8 mouse cellular contexts compared by ENCODE assay signal in genomic region chr13:48658588-48659253, GRCm38 (mm10). TPM values are rescaled to one million over a fixed set of nuclear protein-coding genes. Genes with fewer than 3 reads are reported as not detected.
DNase-seq lines count a peak whose midpoint lies in the region; ATAC-seq and TF ChIP-seq lines count a peak whose summit lies in the region.
"Had no signal": no experiment of that assay in that cellular context is flagged by ENCODE, and none has a peak within 500 bp of the region (broad histone marks: within the 10 kb centered on the region; RNA-seq: fewer than 3 reads in every experiment).

No protein-coding gene starts in this region.

- H3K4me3 ChIP-seq in lung, embryonic 14.5 days (ENCODE audit: low read depth, low read length) = peak overlapping the region; percentile 20; the same call in 1 of the 2 replicates
- H3K4me3 ChIP-seq in embryonic facial prominence, embryonic 13.5 days = peak overlapping the region; percentile 23; the same call in 1 of the 2 replicates
- H3K4me3 ChIP-seq in intestine, embryonic 15.5 days (replicated peaks) = no peak overlapping the region
- H3K4me3 ChIP-seq: myocyte had no signal

- H3K36me3 ChIP-seq in lung, embryonic 14.5 days (ENCODE audit: insufficient read depth) = no peaks in the 10 kb centered on the region
- H3K36me3 ChIP-seq in embryonic facial prominence, embryonic 13.5 days = no peaks in the 10 kb centered on the region
- H3K36me3 ChIP-seq in intestine, embryonic 15.5 days = no peaks in the 10 kb centered on the region

- no peak for ATAC-seq in lung, embryonic 14.5 days (ENCODE audit: insufficient read depth)
- ATAC-seq in embryonic facial prominence, embryonic 13.5 days (ENCODE audit: insufficient number of reproducible peaks, insufficient read depth, low FRiP score, low TSS enrichment, low read depth) = no peak
- no peak for ATAC-seq in intestine, embryonic 15.5 days

- peak; percentile 42 for DNase-seq in lung, embryonic 14.5 days
- no peak for DNase-seq in lung, postnatal 14 days
- DNase-seq in retina, embryonic 14.5 days (ENCODE audit: low spot score) = peak; percentile 41
- DNase-seq in layer of hippocampus, postnatal 25 days (ENCODE audit: extremely low spot score in 1 of 2, low spot score in 1 of 2) = no peak
- DNase-seq in gastrocnemius, adult 18-20 months (ENCODE audit: low spot score) = no peak

- under 1% methylated on average over 33 of the region's 33 CpGs for WGBS in lung, embryonic 14.5 days
- 2% methylated on average over 33 of the region's 33 CpGs for WGBS in embryonic facial prominence, embryonic 13.5 days
- 1% methylated on average over 33 of the region's 33 CpGs for WGBS in intestine, embryonic 15.5 days

- no peaks in the 10 kb centered on the region for H3K9me3 ChIP-seq in lung, embryonic 14.5 days (ENCODE audit: low read depth, low read length)
- no peaks in the 10 kb centered on the region for H3K9me3 ChIP-seq in embryonic facial prominence, embryonic 13.5 days
- no peaks in the 10 kb centered on the region for H3K9me3 ChIP-seq in intestine, embryonic 15.5 days

- no peak overlapping the region for H3K9ac ChIP-seq in lung, embryonic 14.5 days
- H3K9ac ChIP-seq in embryonic facial prominence, embryonic 13.5 days = peak overlapping the region; percentile 36; the same call in 1 of the 2 replicates
- H3K9ac ChIP-seq in intestine, embryonic 15.5 days = no peak overlapping the region

- peaks cover 77% of the 10 kb centered on the region for H3K27me3 ChIP-seq in lung, embryonic 14.5 days (ENCODE audit: insufficient read depth, low read length)
- H3K27me3 ChIP-seq in embryonic facial prominence, embryonic 13.5 days = peaks cover 96% of the 10 kb centered on the region
- H3K27me3 ChIP-seq in intestine, embryonic 15.5 days (replicated peaks) = peaks cover 92% of the 10 kb centered on the region

- no peak for TF ChIP-seq CTCF in lung, embryonic 14.5 days (IDR thresholded peaks at IDR 0.05; ENCODE audit: low read depth)

- H3K4me1 ChIP-seq in lung, embryonic 14.5 days (ENCODE audit: insufficient read depth) = no peaks in the 10 kb centered on the region
- H3K4me1 ChIP-seq in embryonic facial prominence, embryonic 13.5 days = peaks cover 36% of the 10 kb centered on the region
- peaks cover 30% of the 10 kb centered on the region for H3K4me1 ChIP-seq in intestine, embryonic 15.5 days (replicated peaks)

- peak overlapping the region; percentile 40; the same call in 1 of the 2 replicates for H3K4me2 ChIP-seq in lung, embryonic 14.5 days
- peak overlapping the region; percentile 49 for H3K4me2 ChIP-seq in embryonic facial prominence, embryonic 13.5 days
- peak overlapping the region; percentile 18 for H3K4me2 ChIP-seq in intestine, embryonic 15.5 days (replicated peaks)

- no peak overlapping the region for H3K27ac ChIP-seq in lung, embryonic 14.5 days (ENCODE audit: low read depth)
- no peak overlapping the region for H3K27ac ChIP-seq in embryonic facial prominence, embryonic 13.5 days
- H3K27ac ChIP-seq in intestine, embryonic 15.5 days = no peak overlapping the region

RNA-seq across cellular contexts. Expression of gene Barx1, which starts 4.1 kb away (rescaled TPM):
- polyA plus RNA-seq in lung, embryonic 14.5 days (2014; fragmentation: Nextera tagmentation; extraction: Ambion mirVana) = 0.35 and 0.86 TPM in 2 replicates
- 14.5 and 15.1 TPM in 2 replicates for polyA plus RNA-seq in embryonic facial prominence, embryonic 13.5 days (2015; fragmentation: Nextera tagmentation; extraction: Ambion mirVana)
- polyA plus RNA-seq in intestine, embryonic 15.5 days (2015; fragmentation: Nextera tagmentation; extraction: Ambion mirVana) = 1.3 and 1.4 TPM in 2 replicates
- total RNA-seq in layer of hippocampus, postnatal 25 days (2021) = not detected
- total RNA-seq in gastrocnemius, adult 18-20 months (2021) = not detected
- polyA plus RNA-seq: myocyte had no signal

RNA-seq across cellular contexts. Expression of gene Ptpdc1, which starts 33.3 kb away (rescaled TPM):
- 13.7 and 14.8 TPM in 2 replicates for polyA plus RNA-seq in lung, embryonic 14.5 days (2014; fragmentation: Nextera tagmentation; extraction: Ambion mirVana)
- 21.2 and 27.2 TPM in 2 replicates for polyA plus RNA-seq in embryonic facial prominence, embryonic 13.5 days (2015; fragmentation: Nextera tagmentation; extraction: Ambion mirVana)
- 5.5 and 6.9 TPM in 2 replicates for polyA plus RNA-seq in intestine, embryonic 15.5 days (2015; fragmentation: Nextera tagmentation; extraction: Ambion mirVana)
- 10 to 100 TPM; 40.2 to 44.1 TPM for total RNA-seq in layer of hippocampus, postnatal 25 days (2021)
- 1 to 10 TPM; 3.7 to 3.8 TPM for total RNA-seq in gastrocnemius, adult 18-20 months (2021)

Comparison
In these comparisons a context has a peak if more than half of its experiments do, and no peak if none do; other contexts are left out.
1. DNase-seq: peak in lung, embryonic 14.5 days (single experiment) and retina, embryonic 14.5 days (single experiment); none in lung, postnatal 14 days (single experiment), layer of hippocampus, postnatal 25 days (0 of 2) and gastrocnemius, adult 18-20 months (single experiment).
2. Peak in every context shown above with its lines, with median percentiles within 50 percentile points of each other: H3K4me2 ChIP-seq.